Mouse (Mus musculus): ENCODE data around the gene Polr3gl. TPM values are rescaled to one million over a fixed set of nuclear protein-coding genes. Genes with fewer than 3 reads are reported as not detected.

Gene Polr3gl
- total RNA-seq, 2 experiments from 2014 or later: 44.5 to 48.3 TPM

- no peak for TF ChIP-seq CTCF (IDR thresholded peaks at IDR 0.05)
- peak; percentile 39 for DNase-seq
- intact Hi-C loops (cut with DNase I): loop anchor here (1.0 kb wide), 1 partner anchor 19 kb away; the partner anchor contains the start of gene Gm16253
Measured at GRCm38 (mm10) chr3:96556651-96557635, 37.0 kb downstream of the Polr3gl start.

GRCm38 (mm10) chr3:96555999-96556614 is 37.9 kb downstream of the Polr3gl start:
- peak overlapping the region; percentile 99 for H3K27ac ChIP-seq
- intact Hi-C loops (cut with DNase I): no loop called here
- TF ChIP-seq CTCF (IDR thresholded peaks at IDR 0.05): no peak

More at GRCm38 (mm10) chr3:96556651-96557635, 37.0 kb downstream of the Polr3gl start:
- peak overlapping the region; percentile 99 for H3K27ac ChIP-seq
- H3K4me3 ChIP-seq: peak overlapping the region; percentile 91

GRCm38 (mm10) chr3:96555041-96555596 is 38.9 kb downstream of the Polr3gl start:
- Histone ChIP-seq H3K27ac (peak overlapping the region; percentile 99), H3K4me3 (peak overlapping the region; percentile 91)
- DNase-seq: peak; percentile 83
- no peak for TF ChIP-seq CTCF (IDR thresholded peaks at IDR 0.05)
- intact Hi-C loops (cut with DNase I): no loop called here

More at GRCm38 (mm10) chr3:96555999-96556614, 37.9 kb downstream of the Polr3gl start:
- DNase-seq: no peak
- peak overlapping the region; percentile 91 for H3K4me3 ChIP-seq

GRCm38 (mm10) chr3:96554251-96554650 is 39.7 kb downstream of the Polr3gl start:
- no peak for DNase-seq
- intact Hi-C loops (cut with DNase I): no loop called here

GRCm38 (mm10) chr3:96553601-96554000 is 40.4 kb downstream of the Polr3gl start:
- Histone ChIP-seq H3K4me3 (no peak overlapping the region), H3K27ac (peak overlapping the region; percentile 99)
- no peak for DNase-seq
- intact Hi-C loops (cut with DNase I): no loop called here
- TF ChIP-seq CTCF (IDR thresholded peaks at IDR 0.05): no peak

More at GRCm38 (mm10) chr3:96554251-96554650, 39.7 kb downstream of the Polr3gl start:
- Histone ChIP-seq H3K27ac (peak overlapping the region; percentile 99), H3K4me3 (peak overlapping the region; percentile 91; the same call in 1 of the 2 replicates)
- no peak for TF ChIP-seq CTCF (IDR thresholded peaks at IDR 0.05)

GRCm38 (mm10) chr3:96551890-96552289 is 42.1 kb downstream of the Polr3gl start:
- DNase-seq: no peak
- intact Hi-C loops (cut with DNase I): loop anchor here (1.0 kb wide), 1 partner anchor 28 kb away; no protein-coding TSS in a partner anchor
- TF ChIP-seq CTCF (IDR thresholded peaks at IDR 0.05): no peak
- Histone ChIP-seq H3K27ac (peak overlapping the region; percentile 99), H3K4me3 (peak overlapping the region; percentile 51)

GRCm38 (mm10) chr3:96551203-96551602 is 42.8 kb downstream of the Polr3gl start:
- TF ChIP-seq CTCF (IDR thresholded peaks at IDR 0.05): peak; percentile 74
- H3K4me3 ChIP-seq: peak overlapping the region; percentile 51
- intact Hi-C loops (cut with DNase I): loop anchor here (1.0 kb wide), 1 partner anchor 29 kb away; no protein-coding TSS in a partner anchor
- H3K27ac ChIP-seq: peak overlapping the region; percentile 99
- peak; percentile 68 for DNase-seq

GRCm38 (mm10) chr3:96549346-96549745 is 44.6 kb downstream of the Polr3gl start:
- H3K4me3 ChIP-seq: no peak overlapping the region
- TF ChIP-seq CTCF (IDR thresholded peaks at IDR 0.05): no peak
- DNase-seq: no peak
- intact Hi-C loops (cut with DNase I): loop anchor here (5.0 kb wide), 2 partner anchors 48 to 153 kb away; partner anchors contain the start of gene Ankrd34a
- peak overlapping the region; percentile 99 for H3K27ac ChIP-seq

- TF ChIP-seq CTCF (IDR thresholded peaks at IDR 0.05): no peak
- intact Hi-C loops (cut with DNase I): loop anchor here (5.0 kb wide), 2 partner anchors 48 to 153 kb away; partner anchors contain the start of gene Ankrd34a
- H3K4me3 ChIP-seq: no peak overlapping the region
- peak overlapping the region; percentile 99 for H3K27ac ChIP-seq
- DNase-seq: no peak
Measured at GRCm38 (mm10) chr3:96548824-96549223, 45.2 kb downstream of the Polr3gl start.

- peak; percentile 98 for TF ChIP-seq CTCF (IDR thresholded peaks at IDR 0.05)
- peak overlapping the region; percentile 41; the same call in 1 of the 2 replicates for H3K27ac ChIP-seq
- peak; percentile 82 for DNase-seq
- peak overlapping the region; percentile 35 for H3K4me3 ChIP-seq
- intact Hi-C loops (cut with DNase I): loop anchor here (1.0 to 5.0 kb wide), 4 partner anchors 33 to 155 kb away; partner anchors contain the start of gene Ankrd34a
Measured at GRCm38 (mm10) chr3:96547389-96547960, 46.5 kb downstream of the Polr3gl start.

- intact Hi-C loops (cut with DNase I): loop anchor here (1.0 to 5.0 kb wide), 4 partner anchors 33 to 155 kb away; partner anchors contain the start of gene Ankrd34a
- Histone ChIP-seq H3K4me3 (no peak overlapping the region), H3K27ac (no peak overlapping the region)
- no peak for TF ChIP-seq CTCF (IDR thresholded peaks at IDR 0.05)
- DNase-seq: no peak
Measured at GRCm38 (mm10) chr3:96546880-96547279, 47.1 kb downstream of the Polr3gl start.
